Mouse (Mus musculus): ENCODE measurements around the gene Primpol. TPM values are rescaled to one million over a fixed set of nuclear protein-coding genes. Genes with fewer than 3 reads are reported as not detected.

The Primpol gene
- polyA plus RNA-seq, 1 experiment from 2014 or later, result 7.9 TPM

DNA sequence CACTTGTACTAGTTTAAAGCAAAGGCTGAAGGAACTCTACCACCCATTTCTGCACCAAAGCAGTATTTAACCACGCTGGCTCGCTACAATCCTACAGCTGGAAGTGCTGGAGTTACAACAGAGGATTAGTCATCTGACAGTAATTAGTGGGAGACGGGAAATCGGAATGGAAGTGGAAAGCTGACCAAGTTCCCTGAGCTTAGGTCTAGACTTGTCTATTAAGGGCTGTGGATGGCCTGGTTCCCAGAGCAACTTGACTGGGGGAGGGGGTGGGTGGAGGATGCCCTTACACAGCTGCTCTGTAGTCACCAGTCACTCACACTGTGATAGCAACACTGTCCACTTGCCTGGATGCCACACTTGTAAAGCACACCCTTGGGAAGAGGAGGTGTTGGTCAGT, 3.6 kb downstream of the Primpol start:
- ATAC-seq (ENCODE audit: low read depth), result no peak
- Histone ChIP-seq H3K27ac (ENCODE audit: low read length) (no peak overlapping the region), H3K27me3 (ENCODE audit: control insufficient read depth, insufficient read depth, low read depth, low read length) (no peaks in the 10 kb centered on the region), H3K36me3 (ENCODE audit: control insufficient read depth, insufficient read depth) (peaks cover 7% of the 10 kb centered on the region; the same call in 1 of the 2 replicates), H3K4me2 (ENCODE audit: low read depth, low read length) (no peak overlapping the region), H3K9ac (ENCODE audit: low read depth, low read length) (no peak overlapping the region), H3K4me1 (ENCODE audit: control insufficient read depth, low read depth, low read length) (peaks cover 14% of the 10 kb centered on the region), H3K9me3 (replicated peaks; ENCODE audit: control insufficient read depth, low read length) (no peaks in the 10 kb centered on the region), H3K4me3 (ENCODE audit: low read depth, low read length) (no peak overlapping the region)
- 79% methylated on average over 4 of the region's 4 CpGs for WGBS (ENCODE audit: insufficient replicate concordance)

DNA sequence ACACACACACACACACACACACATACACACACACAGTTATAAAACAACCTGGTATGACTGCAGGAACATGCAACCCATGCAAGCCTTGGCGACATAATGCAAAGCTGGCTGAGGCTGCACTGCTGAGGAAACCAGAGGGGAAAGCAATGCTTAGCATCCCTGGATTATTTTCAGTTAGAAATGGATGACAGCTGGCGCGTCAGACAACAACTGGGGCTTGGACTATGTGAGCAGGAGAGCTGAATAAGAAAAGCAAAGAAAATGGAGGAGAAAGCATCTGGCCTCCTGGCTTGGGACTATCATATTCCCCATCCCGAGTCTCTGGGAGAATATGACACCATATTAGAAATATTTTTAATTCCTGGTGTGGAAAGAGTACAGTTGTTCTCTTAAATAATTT, 4.1 kb downstream of the Primpol start:
- H3K4me1 ChIP-seq (ENCODE audit: control insufficient read depth, low read depth, low read length), result peaks cover 10% of the 10 kb centered on the region
- H3K9ac ChIP-seq (ENCODE audit: low read depth, low read length), result no peak overlapping the region
- ATAC-seq (ENCODE audit: low read depth), result no peak
- no peak overlapping the region for H3K27ac ChIP-seq (ENCODE audit: low read length)
- H3K27me3 ChIP-seq (ENCODE audit: control insufficient read depth, insufficient read depth, low read depth, low read length), result no peaks in the 10 kb centered on the region
- no peak overlapping the region for H3K4me2 ChIP-seq (ENCODE audit: low read depth, low read length)
- H3K36me3 ChIP-seq (ENCODE audit: control insufficient read depth, insufficient read depth), result peaks cover 7% of the 10 kb centered on the region; the same call in 1 of the 2 replicates
- no peaks in the 10 kb centered on the region for H3K9me3 ChIP-seq (replicated peaks; ENCODE audit: control insufficient read depth, low read length)
- 79% methylated on average over 4 of the region's 4 CpGs for WGBS (ENCODE audit: insufficient replicate concordance)
- no peak overlapping the region for H3K4me3 ChIP-seq (ENCODE audit: low read depth, low read length)

DNA sequence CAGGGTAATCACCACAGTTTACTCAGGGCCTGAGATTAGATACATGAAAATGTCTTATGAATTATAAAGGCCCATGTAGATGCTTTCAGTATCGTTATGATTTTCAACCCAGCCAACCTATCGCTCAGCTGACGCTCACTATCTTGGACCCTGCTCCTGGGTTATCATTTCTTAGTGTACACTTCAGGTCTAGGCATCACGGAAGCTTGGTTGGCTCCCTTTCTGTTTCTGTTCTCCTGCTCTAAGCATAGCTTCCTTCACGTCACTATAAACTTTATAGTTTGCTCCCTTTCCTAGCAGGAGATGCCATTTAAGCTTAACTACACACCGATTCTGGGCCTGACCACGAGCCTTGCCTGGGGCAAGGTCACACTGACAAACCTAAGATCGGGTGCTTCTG, 5.5 kb downstream of the Primpol start:
- H3K27ac ChIP-seq (ENCODE audit: low read length), result no peak overlapping the region
- no peak overlapping the region for H3K4me2 ChIP-seq (ENCODE audit: low read depth, low read length)
- H3K36me3 ChIP-seq (ENCODE audit: control insufficient read depth, insufficient read depth), result peaks cover 7% of the 10 kb centered on the region
- no peak overlapping the region for H3K4me3 ChIP-seq (ENCODE audit: low read depth, low read length)
- WGBS (ENCODE audit: insufficient replicate concordance), result 79% methylated on average over 8 of the region's 8 CpGs
- no peaks in the 10 kb centered on the region for H3K9me3 ChIP-seq (replicated peaks; ENCODE audit: control insufficient read depth, low read length)
- no peak for ATAC-seq (ENCODE audit: low read depth)
- no peaks in the 10 kb centered on the region for H3K27me3 ChIP-seq (ENCODE audit: control insufficient read depth, insufficient read depth, low read depth, low read length)
- no peak overlapping the region for H3K9ac ChIP-seq (ENCODE audit: low read depth, low read length)
- peaks cover 9% of the 10 kb centered on the region for H3K4me1 ChIP-seq (ENCODE audit: control insufficient read depth, low read depth, low read length)

DNA sequence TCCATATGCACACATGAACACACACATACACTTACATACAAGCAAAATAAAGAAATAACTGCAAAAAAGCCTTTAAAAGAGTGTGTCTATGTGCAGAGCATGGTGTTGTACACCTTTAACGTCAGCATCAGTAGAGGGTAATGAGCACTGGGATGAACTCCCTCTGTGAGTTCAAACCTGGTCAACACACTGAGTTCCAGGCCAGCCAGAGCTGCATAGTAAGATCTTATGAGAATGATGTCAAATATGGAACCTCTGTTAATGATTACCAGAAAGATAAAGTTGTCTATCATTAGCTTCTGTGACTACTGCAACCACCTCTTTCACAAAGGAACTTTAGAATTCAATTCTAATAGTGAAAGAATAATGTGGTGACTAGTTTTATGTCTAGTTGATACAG, 10.1 kb downstream of the Primpol start:
- Histone ChIP-seq H3K4me3 (ENCODE audit: low read depth, low read length) (no peak overlapping the region), H3K9ac (ENCODE audit: low read depth, low read length) (no peak overlapping the region), H3K4me1 (ENCODE audit: control insufficient read depth, low read depth, low read length) (no peaks in the 10 kb centered on the region), H3K27me3 (ENCODE audit: control insufficient read depth, insufficient read depth, low read depth, low read length) (no peaks in the 10 kb centered on the region), H3K4me2 (ENCODE audit: low read depth, low read length) (no peak overlapping the region), H3K9me3 (replicated peaks; ENCODE audit: control insufficient read depth, low read length) (no peaks in the 10 kb centered on the region), H3K27ac (ENCODE audit: low read length) (no peak overlapping the region), H3K36me3 (ENCODE audit: control insufficient read depth, insufficient read depth) (peaks cover 7% of the 10 kb centered on the region)
- no peak for ATAC-seq (ENCODE audit: low read depth)
- WGBS (ENCODE audit: insufficient replicate concordance), result 60% methylated on average over 1 of the region's 1 CpGs

DNA sequence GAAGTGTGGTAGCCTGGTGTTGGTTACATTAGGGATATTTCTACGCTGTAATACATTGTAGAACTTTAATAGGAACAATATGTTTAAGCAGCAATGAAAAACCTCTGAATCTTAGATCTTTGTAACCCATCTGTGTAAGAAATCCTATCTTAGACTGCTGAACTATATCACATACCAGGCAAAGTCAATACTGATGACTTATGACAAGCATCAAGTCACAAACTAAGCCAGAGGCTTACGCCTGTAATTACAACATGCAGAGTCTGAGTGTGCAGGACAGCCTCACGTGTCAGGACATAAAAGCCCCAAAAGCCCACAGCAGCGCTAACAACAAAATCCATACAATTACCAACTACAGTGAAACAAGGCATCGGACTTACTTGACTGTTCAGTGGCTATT, 13.4 kb downstream of the Primpol start:
- 86% methylated on average over 5 of the region's 5 CpGs for WGBS (ENCODE audit: insufficient replicate concordance)
- no peaks in the 10 kb centered on the region for H3K9me3 ChIP-seq (replicated peaks; ENCODE audit: control insufficient read depth, low read length)
- H3K27ac ChIP-seq (ENCODE audit: low read length), result no peak overlapping the region
- ATAC-seq (ENCODE audit: low read depth), result no peak
- H3K9ac ChIP-seq (ENCODE audit: low read depth, low read length), result no peak overlapping the region
- H3K4me1 ChIP-seq (ENCODE audit: control insufficient read depth, low read depth, low read length), result peaks cover 4% of the 10 kb centered on the region
- H3K4me2 ChIP-seq (ENCODE audit: low read depth, low read length), result no peak overlapping the region
- H3K36me3 ChIP-seq (ENCODE audit: control insufficient read depth, insufficient read depth), result no peaks in the 10 kb centered on the region; the same call in none of the 2 replicates
- no peaks in the 10 kb centered on the region for H3K27me3 ChIP-seq (ENCODE audit: control insufficient read depth, insufficient read depth, low read depth, low read length)
- no peak overlapping the region for H3K4me3 ChIP-seq (ENCODE audit: low read depth, low read length)

DNA sequence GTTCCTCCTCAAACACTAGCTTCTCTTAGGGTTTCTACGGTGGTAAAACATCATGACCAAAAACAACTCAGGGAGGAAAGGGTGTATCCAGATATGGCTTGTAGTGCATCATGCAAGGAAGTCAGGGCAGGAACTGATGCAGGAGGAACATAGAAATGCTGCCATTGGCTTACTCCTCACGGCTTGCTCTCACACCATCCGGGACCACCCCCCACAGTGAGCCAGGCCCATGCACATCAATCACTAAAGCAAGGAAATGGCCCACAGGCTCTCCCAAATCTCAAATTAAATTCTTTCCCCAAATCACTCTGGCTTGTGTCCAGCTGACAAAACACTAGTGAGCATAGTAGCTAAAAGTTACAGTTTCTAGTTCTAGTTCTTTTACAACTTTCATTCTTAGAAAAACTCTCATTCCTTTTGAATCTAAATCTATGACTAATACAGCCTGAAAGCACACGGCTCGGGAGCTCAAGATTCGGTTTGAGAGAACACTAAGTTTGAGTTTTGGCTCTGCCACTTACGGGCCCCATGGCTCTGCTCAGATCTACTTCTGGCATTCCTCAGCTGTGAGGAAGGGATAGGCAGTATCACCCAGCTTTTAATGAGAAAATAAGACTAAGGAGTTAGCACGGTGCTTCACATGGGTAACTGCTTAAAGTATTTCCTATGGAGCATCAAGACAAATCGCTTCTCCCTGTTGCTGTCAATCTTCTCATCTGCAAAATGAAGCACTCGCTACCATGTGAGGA, 15.9 kb downstream of the Primpol start:
- H3K4me1 ChIP-seq (ENCODE audit: control insufficient read depth, low read depth, low read length), result peaks cover 10% of the 10 kb centered on the region
- no peak overlapping the region for H3K4me3 ChIP-seq (ENCODE audit: low read depth, low read length)
- no peaks in the 10 kb centered on the region for H3K9me3 ChIP-seq (replicated peaks; ENCODE audit: control insufficient read depth, low read length)
- ATAC-seq (ENCODE audit: low read depth), result no peak
- no peaks in the 10 kb centered on the region for H3K27me3 ChIP-seq (ENCODE audit: control insufficient read depth, insufficient read depth, low read depth, low read length)
- no peaks in the 10 kb centered on the region; the same call in 1 of the 2 replicates for H3K36me3 ChIP-seq (ENCODE audit: control insufficient read depth, insufficient read depth)
- WGBS (ENCODE audit: insufficient replicate concordance), result 58% methylated on average over 10 of the region's 10 CpGs
- H3K27ac ChIP-seq (ENCODE audit: low read length), result no peak overlapping the region
- H3K4me2 ChIP-seq (ENCODE audit: low read depth, low read length), result no peak overlapping the region
- H3K9ac ChIP-seq (ENCODE audit: low read depth, low read length), result no peak overlapping the region

DNA sequence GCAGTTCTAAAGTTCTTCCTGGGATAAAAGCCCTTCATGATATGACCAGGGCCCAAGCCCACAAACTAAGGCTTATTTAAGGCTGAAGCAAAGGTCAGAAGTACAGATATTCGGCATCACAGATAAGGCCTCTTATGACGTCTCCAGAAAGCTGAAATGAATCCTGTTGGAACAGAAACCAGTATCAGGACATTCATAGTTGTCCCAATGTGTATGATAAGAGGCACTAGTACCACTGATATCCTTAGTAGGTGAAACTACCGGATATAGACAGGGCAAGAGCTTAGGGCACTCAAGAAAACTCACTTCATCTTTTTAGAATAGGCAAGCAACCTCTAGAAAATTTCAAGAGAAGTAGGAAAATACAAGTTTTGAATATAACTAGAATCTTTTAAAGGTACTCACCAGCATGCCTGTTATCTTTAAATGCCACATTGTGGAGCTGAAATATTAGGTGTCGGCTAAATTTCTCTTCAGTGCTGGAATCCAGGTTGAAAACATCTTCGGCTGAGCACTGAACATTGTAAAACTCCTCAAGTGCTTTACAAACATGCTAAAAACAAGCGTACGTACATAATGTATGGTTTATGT, 17.6 kb downstream of the Primpol start:
- Histone ChIP-seq H3K4me2 (ENCODE audit: low read depth, low read length) (no peak overlapping the region), H3K27ac (ENCODE audit: low read length) (no peak overlapping the region)
- 40% methylated on average over 7 of the region's 7 CpGs for WGBS (ENCODE audit: insufficient replicate concordance)

DNA sequence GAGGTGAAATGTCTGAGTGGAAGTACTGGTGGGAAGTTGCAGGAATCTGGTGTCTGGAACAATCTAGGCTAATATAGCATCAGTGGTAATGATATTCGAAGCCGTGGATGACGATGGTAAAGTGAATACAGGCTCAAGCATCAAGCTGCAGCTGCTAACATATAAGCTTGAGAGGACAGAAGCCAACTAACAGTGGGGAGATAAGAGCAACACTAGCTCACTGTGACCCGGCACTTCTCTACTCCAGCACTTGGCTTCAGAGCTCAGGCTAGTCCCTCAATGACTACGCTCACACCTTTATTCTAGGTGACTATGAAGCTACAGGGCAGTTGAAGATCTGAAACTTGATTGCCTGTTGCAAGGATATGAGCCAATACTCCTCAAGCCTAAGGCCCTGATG, 18.3 kb downstream of the Primpol start:
- Histone ChIP-seq H3K4me1 (ENCODE audit: control insufficient read depth, low read depth, low read length) (peaks cover 10% of the 10 kb centered on the region), H3K27me3 (ENCODE audit: control insufficient read depth, insufficient read depth, low read depth, low read length) (no peaks in the 10 kb centered on the region), H3K9ac (ENCODE audit: low read depth, low read length) (no peak overlapping the region), H3K27ac (ENCODE audit: low read length) (no peak overlapping the region), H3K4me2 (ENCODE audit: low read depth, low read length) (no peak overlapping the region), H3K36me3 (ENCODE audit: control insufficient read depth, insufficient read depth) (no peaks in the 10 kb centered on the region; the same call in 1 of the 2 replicates), H3K4me3 (ENCODE audit: low read depth, low read length) (no peak overlapping the region), H3K9me3 (replicated peaks; ENCODE audit: control insufficient read depth, low read length) (no peaks in the 10 kb centered on the region)
- WGBS (ENCODE audit: insufficient replicate concordance), result 62% methylated on average over 5 of the region's 5 CpGs
- ATAC-seq (ENCODE audit: low read depth), result 0 out of 2 replicates have a peak, but pooled peaks have one; percentile 32

More for the DNA sequence above, 17.6 kb downstream of the Primpol start:
- Histone ChIP-seq H3K4me1 (ENCODE audit: control insufficient read depth, low read depth, low read length) (peaks cover 10% of the 10 kb centered on the region), H3K36me3 (ENCODE audit: control insufficient read depth, insufficient read depth) (no peaks in the 10 kb centered on the region; the same call in 1 of the 2 replicates), H3K9me3 (replicated peaks; ENCODE audit: control insufficient read depth, low read length) (no peaks in the 10 kb centered on the region), H3K4me3 (ENCODE audit: low read depth, low read length) (no peak overlapping the region), H3K9ac (ENCODE audit: low read depth, low read length) (no peak overlapping the region), H3K27me3 (ENCODE audit: control insufficient read depth, insufficient read depth, low read depth, low read length) (no peaks in the 10 kb centered on the region)
- peak; percentile 55 for ATAC-seq (ENCODE audit: low read depth)

DNA sequence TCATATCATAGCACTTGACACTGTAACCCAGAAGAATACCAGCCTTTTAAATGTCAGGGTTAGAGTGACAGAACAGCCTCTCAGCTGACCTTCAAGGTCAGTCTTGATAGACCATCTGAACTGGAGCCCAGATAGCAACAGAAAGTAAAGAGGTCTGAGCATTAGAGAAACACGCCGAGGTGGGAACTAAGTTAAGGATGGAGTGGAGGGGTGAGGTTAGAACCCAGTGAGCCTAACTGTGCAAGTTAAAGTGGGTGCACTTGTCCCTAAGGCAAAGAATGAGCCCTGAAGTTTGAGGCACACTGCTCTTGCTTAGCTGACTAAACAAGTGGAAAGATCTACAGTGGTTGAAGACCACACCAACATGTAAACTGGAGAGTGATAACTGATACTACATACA, 18.9 kb downstream of the Primpol start:
- no peaks in the 10 kb centered on the region for H3K9me3 ChIP-seq (replicated peaks; ENCODE audit: control insufficient read depth, low read length)
- H3K27me3 ChIP-seq (ENCODE audit: control insufficient read depth, insufficient read depth, low read depth, low read length), result no peaks in the 10 kb centered on the region
- H3K9ac ChIP-seq (ENCODE audit: low read depth, low read length), result no peak overlapping the region
- no peak for ATAC-seq (ENCODE audit: low read depth)
- H3K27ac ChIP-seq (ENCODE audit: low read length), result no peak overlapping the region
- H3K4me2 ChIP-seq (ENCODE audit: low read depth, low read length), result no peak overlapping the region
- H3K4me1 ChIP-seq (ENCODE audit: control insufficient read depth, low read depth, low read length), result peaks cover 10% of the 10 kb centered on the region
- peaks cover 3% of the 10 kb centered on the region for H3K36me3 ChIP-seq (ENCODE audit: control insufficient read depth, insufficient read depth)
- 65% methylated on average over 2 of the region's 2 CpGs for WGBS (ENCODE audit: insufficient replicate concordance)
- no peak overlapping the region for H3K4me3 ChIP-seq (ENCODE audit: low read depth, low read length)

All from liver, embryonic 16.5 days (tissue).